Comparison of ENCODE assay signal across 28 mouse cellular contexts in genomic region chr13:12290700-12291099, GRCm38 (mm10). TPM values are rescaled to one million over a fixed set of nuclear protein-coding genes. Genes with fewer than 3 reads are reported as not detected.
DNase-seq lines count a peak whose midpoint lies in the region; ATAC-seq and TF ChIP-seq lines count a peak whose summit lies in the region.
"Had no signal": no experiment of that assay in that cellular context is flagged by ENCODE, and none has a peak within 500 bp of the region (broad histone marks: within the 10 kb centered on the region; RNA-seq: fewer than 3 reads in every experiment).

No protein-coding gene starts in this region.

- no peak overlapping the region for H3K4me3 ChIP-seq in heart, postnatal 0 days (ENCODE audit: low read depth, low read length)
- H3K4me3 ChIP-seq in heart, embryonic 12.5 days: no peak overlapping the region
- H3K4me3 ChIP-seq in CH12.LX (replicated peaks in 1 of 3; ENCODE audit: low read depth in 2 of 3, low read length in 2 of 3, poor library complexity in 1 of 3): no peak overlapping the region
- no peak overlapping the region for H3K4me3 ChIP-seq in forebrain, embryonic 13.5 days
- H3K4me3 ChIP-seq: embryonic facial prominence, embryonic 13.5 days; embryonic facial prominence, embryonic 15.5 days; erythroblast, embryonic 14.5 days; forebrain, embryonic 10.5 days; forebrain, embryonic 12.5 days; forebrain, embryonic 15.5 days had no signal

- dilution Hi-C loops in CH12.LX (cut with MboI; ENCODE audit: extremely low pct_ligation_motif_present, extremely low pct_unique_long_range_greater_than_20kb, low sequenced_read_pairs): no loop called here

- no peaks in the 10 kb centered on the region for H3K9me3 ChIP-seq in heart, postnatal 0 days (replicated peaks; ENCODE audit: control insufficient read depth, low read length)
- no peaks in the 10 kb centered on the region for H3K9me3 ChIP-seq in heart, embryonic 12.5 days (replicated peaks)
- no peaks in the 10 kb centered on the region for H3K9me3 ChIP-seq in CH12.LX (replicated peaks; ENCODE audit: low read length)
- H3K9me3 ChIP-seq in forebrain, embryonic 13.5 days (replicated peaks): no peaks in the 10 kb centered on the region
- H3K9me3 ChIP-seq: embryonic facial prominence, embryonic 13.5 days; embryonic facial prominence, embryonic 15.5 days; forebrain, embryonic 12.5 days; forebrain, embryonic 15.5 days had no signal

- TF ChIP-seq CTCF in heart, postnatal 0 days (IDR thresholded peaks at IDR 0.05; ENCODE audit: low read depth): no peak
- no peak for TF ChIP-seq CTCF in CH12.LX (conservative IDR thresholded peaks at IDR 0.05 in 1 of 2, IDR thresholded peaks at IDR 0.05 in 1 of 2; ENCODE audit: low read depth in 2 of 2, low read length in 2 of 2)

- TF ChIP-seq POLR2A in CH12.LX (IDR thresholded peaks at IDR 0.05; ENCODE audit: low read depth, low read length): no peak

- in situ Hi-C loops in CH12.LX (cut with MboI; ENCODE audit: low pct_ligation_motif_present, low pct_unique_long_range_greater_than_20kb, low sequenced_read_pairs): no loop called here

- no peak for DNase-seq in heart, postnatal 0 days (ENCODE audit: low spot score)
- DNase-seq in CH12.LX (ENCODE audit: extremely low read depth): peak; percentile 33
- peak; percentile 6 for DNase-seq in splenic B cell, adult 2 months (ENCODE audit: low read depth, low spot score)
- no peak for DNase-seq in heart, adult 11 months
- DNase-seq in c-Kit-positive CD71-positive TER-119-positive erythroid progenitor cells, embryonic 14.5 days (ENCODE audit: low spot score): no peak
- DNase-seq: adrenal gland, adult 2 months; adrenal gland, postnatal 10 days; adrenal gland, postnatal 25 days; cerebellum, adult 11 months; cerebellum, adult 18-20 months; cerebellum, adult 8-10 months; cerebellum, adult 9-11 months; cerebellum, postnatal 14 days; cerebellum, postnatal 36 days; embryo, embryonic 11 days; forebrain, postnatal 0 days had no signal

- no peak for TF ChIP-seq RAD21 in CH12.LX (IDR thresholded peaks at IDR 0.05; ENCODE audit: low read depth, low read length)

- H3K4me2 ChIP-seq in heart, postnatal 0 days (ENCODE audit: low read depth, low read length): no peak overlapping the region
- H3K4me2 ChIP-seq in heart, embryonic 12.5 days: no peak overlapping the region
- no peak overlapping the region for H3K4me2 ChIP-seq in CH12.LX (ENCODE audit: insufficient read depth, low read depth, poor library complexity, severe bottlenecking)
- no peak overlapping the region for H3K4me2 ChIP-seq in forebrain, embryonic 13.5 days
- H3K4me2 ChIP-seq: embryonic facial prominence, embryonic 13.5 days; embryonic facial prominence, embryonic 15.5 days; forebrain, embryonic 12.5 days; forebrain, embryonic 15.5 days had no signal

- no peaks in the 10 kb centered on the region for H3K27me3 ChIP-seq in heart, postnatal 0 days (ENCODE audit: control insufficient read depth, insufficient read depth, low read length)
- H3K27me3 ChIP-seq in heart, embryonic 12.5 days (replicated peaks): no peaks in the 10 kb centered on the region
- no peaks in the 10 kb centered on the region for H3K27me3 ChIP-seq in CH12.LX (replicated peaks)
- no peaks in the 10 kb centered on the region for H3K27me3 ChIP-seq in splenic B cell, adult 2 months (ENCODE audit: control insufficient read depth, insufficient read depth, low read length, poor library complexity, severe bottlenecking)
- no peaks in the 10 kb centered on the region for H3K27me3 ChIP-seq in forebrain, embryonic 13.5 days
- H3K27me3 ChIP-seq: embryonic facial prominence, embryonic 13.5 days; embryonic facial prominence, embryonic 15.5 days; forebrain, embryonic 12.5 days; forebrain, embryonic 15.5 days had no signal

- H3K9ac ChIP-seq in heart, postnatal 0 days (replicated peaks; ENCODE audit: low read depth, low read length): no peak overlapping the region
- H3K9ac ChIP-seq in heart, embryonic 12.5 days: no peak overlapping the region
- no peak overlapping the region for H3K9ac ChIP-seq in CH12.LX (ENCODE audit: insufficient read depth, low read depth)
- H3K9ac ChIP-seq in forebrain, embryonic 13.5 days: no peak overlapping the region
- H3K9ac ChIP-seq: embryonic facial prominence, embryonic 13.5 days; embryonic facial prominence, embryonic 15.5 days; forebrain, embryonic 12.5 days; forebrain, embryonic 15.5 days; forebrain, postnatal 0 days had no signal

- 0 out of 2 replicates have a peak overlapping the region, but pooled peaks have one; percentile 4 for H3K27ac ChIP-seq in heart, postnatal 0 days (ENCODE audit: low read depth)
- no peak overlapping the region for H3K27ac ChIP-seq in heart, embryonic 12.5 days (ENCODE audit: poor library complexity, severe bottlenecking)
- no peak overlapping the region for H3K27ac ChIP-seq in CH12.LX (ENCODE audit: insufficient read depth, low read depth)
- no peak overlapping the region for H3K27ac ChIP-seq in forebrain, embryonic 13.5 days
- H3K27ac ChIP-seq: embryonic facial prominence, embryonic 13.5 days; embryonic facial prominence, embryonic 15.5 days; forebrain, embryonic 10.5 days; forebrain, embryonic 12.5 days; forebrain, embryonic 15.5 days had no signal

- ATAC-seq in heart, postnatal 0 days (ENCODE audit: insufficient read depth, low read depth): no peak
- ATAC-seq in heart, embryonic 12.5 days (ENCODE audit: insufficient number of reproducible peaks, low FRiP score): no peak
- peak; percentile 62 for ATAC-seq in granulocyte monocyte progenitor cell, adult 5-6 weeks (replicated peaks; ENCODE audit: poor library complexity, severe bottlenecking)
- ATAC-seq in forebrain, embryonic 13.5 days: no peak
- ATAC-seq: CD4-positive, CD25-positive, alpha-beta regulatory T cell, adult 4 months; forebrain, embryonic 15.5 days; forebrain, postnatal 0 days had no signal

- 85% methylated on average over 7 of the region's 7 CpGs for WGBS in heart, postnatal 0 days
- 89% methylated on average over 7 of the region's 7 CpGs for whole genome bisulfite sequencing in heart, embryonic 12.5 days
- WGBS in forebrain, embryonic 13.5 days: 94% methylated on average over 7 of the region's 7 CpGs

- no peak for TF ChIP-seq EP300 in heart, postnatal 0 days (IDR thresholded peaks at IDR 0.05; ENCODE audit: low read depth)
- TF ChIP-seq EP300 in CH12.LX (IDR thresholded peaks at IDR 0.05; ENCODE audit: low read length): peak; percentile 67

- no peaks in the 10 kb centered on the region for H3K4me1 ChIP-seq in heart, postnatal 0 days (ENCODE audit: control insufficient read depth, insufficient read depth)
- peaks cover 18% of the 10 kb centered on the region for H3K4me1 ChIP-seq in heart, embryonic 12.5 days (replicated peaks)
- H3K4me1 ChIP-seq in CH12.LX (ENCODE audit: control insufficient read depth in 1 of 2, insufficient read depth in 2 of 2): peaks cover 0 to 8% of the 10 kb centered on the region in 2 experiments; a peak in 2 of 4 replicates
- H3K4me1 ChIP-seq in forebrain, embryonic 13.5 days: no peaks in the 10 kb centered on the region
- H3K4me1 ChIP-seq: embryonic facial prominence, embryonic 13.5 days; embryonic facial prominence, embryonic 15.5 days; forebrain, embryonic 12.5 days; forebrain, embryonic 15.5 days had no signal

- H3K36me3 ChIP-seq in heart, postnatal 0 days (replicated peaks; ENCODE audit: control insufficient read depth, insufficient read depth, low read length): peaks cover 81% of the 10 kb centered on the region
- peaks cover 82% of the 10 kb centered on the region for H3K36me3 ChIP-seq in heart, embryonic 12.5 days
- H3K36me3 ChIP-seq in CH12.LX (replicated peaks in 1 of 2; ENCODE audit: control insufficient read depth in 1 of 2, insufficient read depth in 1 of 2, low read length in 1 of 2): no peaks in the 10 kb centered on the region
- H3K36me3 ChIP-seq in splenic B cell, adult 2 months (ENCODE audit: control insufficient read depth, insufficient read depth, low read length, poor library complexity, severe bottlenecking): no peaks in the 10 kb centered on the region
- H3K36me3 ChIP-seq in forebrain, embryonic 13.5 days (ENCODE audit: poor library complexity, severe bottlenecking): no peaks in the 10 kb centered on the region
- H3K36me3 ChIP-seq: embryonic facial prominence, embryonic 13.5 days; embryonic facial prominence, embryonic 15.5 days; forebrain, embryonic 12.5 days; forebrain, embryonic 15.5 days had no signal

- no peaks in the 10 kb centered on the region for H3K79me2 ChIP-seq in CH12.LX (replicated peaks; ENCODE audit: control insufficient read depth, extremely low read depth, insufficient read depth, poor library complexity, severe bottlenecking)

TF ChIP-seq in CH12.LX, 34 proteins besides CTCF, POLR2A, EP300 and RAD21:
- TF ChIP-seq IRF4 (IDR thresholded peaks at IDR 0.05; ENCODE audit: low read depth, low read length): peak; percentile 74
- TF ChIP-seq SIN3A (IDR thresholded peaks at IDR 0.05; ENCODE audit: low read length): no peak
- no peak for TF ChIP-seq BHLHE40 (IDR thresholded peaks at IDR 0.05; ENCODE audit: low read depth, low read length)
- TF ChIP-seq MAZ (IDR thresholded peaks at IDR 0.05; ENCODE audit: low read depth, low read length): no peak
- no peak for TF ChIP-seq ZMIZ1 (IDR thresholded peaks at IDR 0.05; ENCODE audit: low read depth, low read length)
- no peak for TF ChIP-seq ELF1 (IDR thresholded peaks at IDR 0.05; ENCODE audit: low read depth, low read length)
TF ChIP-seq in CH12.LX: peak in this region for 1.

RNA-seq across cellular contexts. Expression of gene Mtr, which starts 32.8 kb away (rescaled TPM):
- total RNA-seq in heart, postnatal 0 days (2014; rRNA removed; ENCODE audit: low replicate concordance): 10.1 and 25.3 TPM in 2 replicates
- 9.1 and 9.8 TPM in 2 replicates for polyA plus RNA-seq in heart, postnatal 0 days (2015; fragmentation: Nextera tagmentation; extraction: Ambion mirVana)
- 18.7 and 20.0 TPM in 2 replicates for polyA plus RNA-seq in heart, embryonic 12.5 days (2016; fragmentation: Nextera tagmentation; extraction: Ambion mirVana)
- 22.0 and 22.1 TPM in 2 replicates for total RNA-seq in CH12.LX (2012; rRNA removed)
- total RNA-seq in CH12.LX (2014; rRNA removed): 13.2 and 15.2 TPM in 2 replicates
- 28.6 and 28.8 TPM in 2 replicates for polyA plus RNA-seq in CH12.LX (2012; ENCODE audit: insufficient read length, low read depth)
- 28.3 and 40.8 TPM in 2 replicates for total RNA-seq in granulocyte monocyte progenitor cell, adult 5-6 weeks (2014; fragmentation: Nextera tagmentation)
- total RNA-seq in granulocyte monocyte progenitor cell, adult 5-6 weeks (2017): 39.8 and 46.2 TPM in 2 replicates
- 5.8 and 7.6 TPM in 2 replicates for polyA plus RNA-seq in forebrain, embryonic 13.5 days (2015; fragmentation: Nextera tagmentation; extraction: Ambion mirVana)

RNA-seq across cellular contexts. Expression of gene Actn2, which starts 49.9 kb away (rescaled TPM):
- 1,276 and 1,578 TPM in 2 replicates for total RNA-seq in heart, postnatal 0 days (2014; rRNA removed; ENCODE audit: low replicate concordance)
- polyA plus RNA-seq in heart, postnatal 0 days (2015; fragmentation: Nextera tagmentation; extraction: Ambion mirVana): 2,012 and 2,143 TPM in 2 replicates
- polyA plus RNA-seq in heart, embryonic 12.5 days (2016; fragmentation: Nextera tagmentation; extraction: Ambion mirVana): 1,360 and 1,370 TPM in 2 replicates
- total RNA-seq in CH12.LX (2012; rRNA removed) (not detected in 2 replicates), CH12.LX (2014; rRNA removed) (not detected in 2 replicates)
- not detected in 2 replicates for polyA plus RNA-seq in CH12.LX (2012; ENCODE audit: insufficient read length, low read depth)
- not detected in 2 replicates for total RNA-seq in granulocyte monocyte progenitor cell, adult 5-6 weeks (2014; fragmentation: Nextera tagmentation)
- not detected in 2 replicates for total RNA-seq in granulocyte monocyte progenitor cell, adult 5-6 weeks (2017)
- 1.3 and 1.9 TPM in 2 replicates for polyA plus RNA-seq in forebrain, embryonic 13.5 days (2015; fragmentation: Nextera tagmentation; extraction: Ambion mirVana)
- total RNA-seq: common myeloid progenitor, adult 5-6 weeks; MEL had no signal
- polyA plus RNA-seq: erythroblast, embryonic 14.5 days had no signal

Comparison
In these comparisons a context has a peak if more than half of its experiments do, and no peak if none do; other contexts are left out.
1. DNase-seq: peak in CH12.LX (single experiment) and splenic B cell, adult 2 months (single experiment); none in heart, postnatal 0 days (single experiment), heart, adult 11 months (single experiment) and c-Kit-positive CD71-positive TER-119-positive erythroid progenitor cells, embryonic 14.5 days (single experiment).
2. RNA of gene Actn2, which starts 49.9 kb away (polyA plus RNA-seq): 2,012 to 2,143 TPM in heart, postnatal 0 days and 1,360 to 1,370 TPM in heart, embryonic 12.5 days; 1.3 to 1.9 TPM in forebrain, embryonic 13.5 days and not detected in CH12.LX; every median in the first group is over 100 times any median in the second.